Mouse (Mus musculus) erythroblast, embryonic 14.5 days (primary cell): Measurements from ENCODE around the gene Bnc1.

Source experiments
- GATA1 ChIP-seq: IDR thresholded peaks from 2 replicates; pipeline ENCODE4 v1.6.1; 2012; ENCODE audit warnings: low read length, inconsistent platforms, mixed read lengths
- TAL1 ChIP-seq: IDR thresholded peaks from 3 replicates; pipeline ENCODE4 v1.6.1; 2012; ENCODE audit warnings: low read length, inconsistent platforms, mixed read lengths

- TF ChIP-seq GATA1 (no peak), TAL1 (no peak)
These were observed 3.9 kb upstream of the Bnc1 start for GRCm38 (mm10) chr7:81995975-81996374.
